Mouse (Mus musculus) T-cell, adult 2 months (primary cell): ENCODE results near the gene Evx2.

Experiments
- DNase-seq: peaks from one replicate; pipeline ENCODE4 v3.0.0; 2022; ENCODE audit warnings: low spot score

Evx2 gene

DNA sequence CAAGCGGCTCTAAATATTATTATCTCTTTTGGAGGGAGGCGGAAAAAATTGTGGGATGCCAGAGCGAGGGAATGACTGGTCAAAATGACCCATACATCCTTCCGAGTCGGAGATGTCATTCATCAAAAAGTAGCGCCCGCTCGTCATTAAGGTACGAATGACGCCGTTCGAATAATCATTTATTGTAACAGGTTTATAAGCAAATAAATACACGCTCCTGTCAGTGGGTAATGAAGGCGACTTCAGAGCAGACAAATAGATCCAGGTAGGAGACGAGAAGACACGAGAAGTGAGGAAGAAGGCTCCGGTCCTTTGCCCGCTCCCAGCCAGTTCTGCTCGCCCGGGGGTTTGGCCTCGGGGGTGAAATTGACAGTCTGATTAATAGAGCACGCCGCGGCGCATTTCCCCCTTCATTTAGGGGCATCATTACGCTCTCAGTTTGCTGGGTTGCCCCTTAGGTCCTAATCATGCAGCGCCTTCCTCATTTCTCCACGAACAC lies at the start of gene Evx2:
Gene Evx2, minus strand, starts transcription at position 51 of the 499 bp plus-strand sequence.
- no peak for DNase-seq

DNA sequence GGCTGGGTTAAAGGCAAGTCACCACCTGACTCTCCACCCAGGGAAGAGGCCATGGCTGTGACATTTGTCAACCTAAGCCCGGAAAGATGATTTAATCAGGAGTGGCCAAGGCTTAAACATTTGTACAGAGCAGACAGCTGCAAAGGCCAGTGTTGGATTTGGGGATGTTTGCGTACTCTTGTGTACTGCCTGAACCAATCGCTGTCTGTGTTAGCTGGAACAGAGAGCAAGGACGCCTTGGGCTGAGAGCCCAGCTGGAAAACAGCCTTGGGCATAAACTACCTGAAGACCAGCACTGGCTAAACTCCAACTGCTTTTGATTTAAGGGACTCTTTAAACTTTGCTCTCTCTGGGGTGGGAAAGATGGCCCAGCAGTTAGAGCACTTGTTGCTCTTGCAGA lies 49.3 kb upstream of the Evx2 start:
- DNase-seq: no peak

DNA sequence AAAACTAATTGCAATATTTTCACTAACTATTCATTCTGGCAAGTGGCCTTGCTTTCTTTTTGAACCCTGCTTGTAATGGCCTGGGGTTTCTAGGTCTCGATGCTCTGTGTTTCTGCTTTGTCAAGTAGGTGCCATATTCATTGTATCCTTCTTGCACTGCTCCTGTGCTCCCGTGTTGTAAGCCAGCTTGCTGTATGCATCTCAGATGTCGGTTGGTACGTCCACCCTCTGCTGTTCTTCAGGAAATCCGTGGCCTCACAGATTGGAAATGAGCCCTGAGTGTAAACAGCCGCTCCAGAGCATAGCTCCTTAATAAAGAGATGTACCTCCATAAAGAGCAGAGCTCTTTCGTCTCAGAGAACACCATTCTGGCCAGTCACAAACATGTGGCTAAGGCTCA lies 48.2 kb upstream of the Evx2 start:
- DNase-seq: no peak

DNA sequence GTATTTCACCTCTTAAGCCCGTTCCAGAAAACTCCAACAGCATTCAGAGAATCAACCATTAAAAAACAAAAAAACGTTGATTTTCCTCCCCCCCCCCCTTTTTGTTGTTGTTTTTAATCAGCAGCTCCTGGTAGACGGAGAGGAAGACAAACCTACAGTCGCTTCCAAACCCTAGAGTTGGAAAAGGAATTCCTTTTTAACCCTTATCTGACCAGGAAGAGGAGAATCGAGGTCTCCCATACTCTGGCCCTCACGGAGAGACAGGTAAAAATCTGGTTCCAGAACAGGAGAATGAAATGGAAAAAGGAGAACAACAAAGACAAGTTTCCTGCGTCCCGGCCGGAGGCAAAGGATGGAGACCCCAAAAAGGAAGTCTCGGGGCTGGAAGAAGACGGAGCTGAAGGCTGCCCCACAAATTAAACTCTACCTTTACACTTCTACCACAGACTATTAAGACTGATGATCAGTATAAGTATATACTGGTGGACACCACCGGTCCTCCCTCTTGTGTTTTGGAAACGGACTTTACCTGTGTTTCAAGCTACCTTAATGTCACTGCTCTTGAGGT lies 47.1 kb upstream of the Evx2 start:
- no peak for DNase-seq

DNA sequence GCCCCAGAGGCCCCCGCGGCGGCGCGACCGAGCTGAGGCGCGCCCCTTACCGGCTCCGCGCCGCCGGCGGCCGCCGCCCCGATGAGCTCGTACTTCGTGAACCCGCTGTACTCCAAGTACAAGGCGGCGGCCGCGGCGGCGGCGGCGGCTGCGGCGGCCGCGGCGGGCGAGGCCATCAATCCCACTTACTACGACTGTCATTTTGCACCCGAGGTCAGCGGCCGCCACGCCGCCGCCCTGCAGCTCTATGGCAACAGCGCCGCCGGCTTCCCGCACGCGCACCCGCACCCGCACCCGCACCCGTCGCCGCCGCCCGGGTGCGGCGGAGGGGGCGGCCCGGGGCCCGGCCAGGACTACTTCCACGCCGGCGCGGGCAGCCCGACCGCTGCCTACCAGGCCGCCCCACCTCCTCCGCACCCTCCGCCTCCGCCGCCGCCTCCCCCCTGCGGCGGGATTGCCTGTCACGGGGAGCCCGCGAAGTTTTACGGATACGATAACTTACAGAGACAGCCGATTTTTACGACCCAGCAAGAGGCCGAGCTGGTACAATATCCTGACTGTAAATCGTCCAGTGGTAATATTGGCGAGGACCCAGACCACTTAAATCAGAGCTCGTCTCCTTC lies 46.2 kb upstream of the Evx2 start:
- peak; percentile 25 for DNase-seq

DNA sequence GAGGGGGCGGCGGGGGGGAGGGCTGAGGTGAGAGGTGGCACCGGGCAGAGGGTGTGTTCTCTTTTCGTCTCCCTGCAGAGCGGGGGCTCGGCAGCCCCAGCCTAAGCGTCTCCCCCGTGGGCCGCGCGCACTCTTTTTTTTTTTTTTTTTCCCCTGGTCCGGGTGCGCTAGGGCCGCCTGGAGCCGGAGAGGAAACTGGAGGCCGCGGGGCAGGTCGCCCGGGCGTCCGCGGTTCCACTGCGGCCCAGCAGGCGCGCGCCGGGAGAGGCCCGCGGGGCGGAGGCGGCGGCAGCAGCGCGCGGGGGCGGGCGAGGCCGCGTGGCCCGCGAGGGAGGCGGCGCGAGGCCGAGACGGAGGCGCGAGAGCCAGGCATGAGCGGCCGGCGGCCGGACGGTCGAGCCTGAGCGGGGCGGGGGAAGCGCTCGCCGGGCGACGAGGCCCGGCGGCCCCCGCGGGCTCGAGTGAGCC lies 45.7 kb upstream of the Evx2 start:
- no peak for DNase-seq

DNA sequence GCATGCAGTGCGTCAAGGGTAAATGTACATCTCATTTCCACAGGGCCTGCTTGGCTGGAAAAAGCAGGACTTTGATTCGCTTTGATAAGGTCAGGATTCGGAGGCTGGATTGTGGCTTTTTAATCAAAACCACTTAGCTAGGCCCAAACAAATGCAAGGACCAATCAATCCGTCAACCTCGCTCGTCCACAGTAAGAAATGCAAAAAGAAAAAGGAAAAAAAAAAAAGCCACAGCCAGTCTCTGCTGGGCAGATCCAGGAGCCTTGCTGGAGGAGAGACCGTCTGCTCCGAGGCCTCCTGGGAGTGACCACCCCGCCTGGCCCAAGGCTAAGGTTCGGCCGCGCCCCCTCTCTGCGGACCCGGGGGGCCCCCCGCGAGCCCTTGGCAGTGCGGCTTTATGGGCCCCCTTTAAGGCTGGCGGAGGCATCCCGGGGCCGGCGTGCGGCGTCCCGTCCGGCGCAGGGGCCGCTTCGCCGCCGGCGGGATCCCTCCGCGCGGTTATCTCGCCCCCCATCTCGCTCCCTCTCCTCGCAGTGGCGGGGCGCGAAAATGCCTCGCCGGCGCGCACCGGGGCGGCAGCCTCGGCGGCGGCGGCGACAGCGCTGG lies 45.1 kb upstream of the Evx2 start, which contains the start of gene Hoxd8:
Gene Hoxd8, plus strand, starts transcription at position 223 of the 606 bp plus-strand sequence.
- DNase-seq: no peak

DNA sequence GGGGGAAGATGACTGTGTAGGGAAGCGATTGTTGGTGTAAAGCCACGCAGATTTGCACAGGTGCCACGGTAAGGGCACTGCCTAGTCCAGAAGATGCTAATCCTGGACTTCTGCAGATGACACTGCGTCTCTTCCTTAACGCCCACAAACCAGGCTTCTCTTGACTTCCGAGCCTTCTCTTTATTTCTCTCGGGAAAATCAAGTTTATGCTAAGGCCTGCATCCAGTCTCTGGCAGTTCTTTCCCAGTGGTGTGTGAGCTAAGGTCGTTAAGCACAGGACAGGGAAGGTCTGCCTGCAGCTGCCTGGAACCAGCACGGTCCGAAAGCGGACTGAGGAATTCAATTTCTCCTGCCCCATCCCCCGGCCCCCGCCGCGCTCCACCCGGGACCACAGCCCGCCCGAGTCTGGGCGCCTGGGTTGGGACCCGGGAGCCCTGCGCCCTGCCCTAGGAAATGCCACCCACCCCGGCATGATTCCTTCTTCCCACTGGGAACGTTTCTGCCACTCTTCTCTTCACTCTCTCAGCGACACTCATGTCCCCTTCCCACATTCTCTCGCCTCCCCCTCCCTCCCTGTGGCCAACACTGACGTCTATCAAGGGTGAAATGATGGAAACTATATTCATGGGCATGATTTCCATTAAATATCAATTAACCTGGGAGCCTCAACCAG lies 44.5 kb upstream of the Evx2 start:
- DNase-seq: no peak

DNA sequence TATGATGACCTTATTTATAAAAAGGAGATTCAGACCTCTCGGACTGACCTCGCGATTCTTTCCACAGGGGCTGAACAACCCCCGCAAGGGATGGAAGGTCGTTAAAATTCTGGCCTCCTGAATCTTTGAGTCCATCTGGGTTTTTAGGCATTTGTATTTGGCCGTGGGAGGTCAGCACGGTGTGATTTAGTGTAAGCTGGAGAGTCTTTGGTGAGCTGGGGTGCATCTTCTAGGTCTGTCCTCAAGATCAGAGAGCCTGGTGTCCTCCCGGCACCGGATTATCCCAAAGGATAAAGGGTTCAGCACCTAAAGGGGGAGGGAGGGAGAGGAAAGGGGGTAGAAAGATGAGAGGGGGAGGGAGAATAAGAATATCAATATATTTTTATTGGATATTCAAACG lies 44.0 kb upstream of the Evx2 start:
- DNase-seq: no peak

DNA sequence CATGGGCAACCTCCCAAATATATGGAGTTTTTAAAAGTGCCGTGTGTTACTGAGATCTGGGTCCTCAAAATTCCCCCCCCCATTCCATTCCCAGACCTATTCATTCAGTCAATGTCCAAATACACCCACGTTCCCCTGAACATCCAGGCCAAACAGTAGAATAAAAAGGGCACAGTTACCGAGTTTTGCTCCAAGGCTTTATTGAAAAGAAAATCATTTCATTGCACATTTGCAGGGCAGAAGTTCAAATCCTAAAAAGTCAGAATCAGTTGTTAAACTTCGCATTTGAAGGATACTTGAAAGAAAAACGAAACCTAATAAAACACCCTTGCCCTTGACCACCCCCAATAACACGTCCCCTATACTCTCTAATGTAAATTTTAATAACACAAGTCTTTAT lies 43.5 kb upstream of the Evx2 start:
- DNase-seq: no peak

DNA sequence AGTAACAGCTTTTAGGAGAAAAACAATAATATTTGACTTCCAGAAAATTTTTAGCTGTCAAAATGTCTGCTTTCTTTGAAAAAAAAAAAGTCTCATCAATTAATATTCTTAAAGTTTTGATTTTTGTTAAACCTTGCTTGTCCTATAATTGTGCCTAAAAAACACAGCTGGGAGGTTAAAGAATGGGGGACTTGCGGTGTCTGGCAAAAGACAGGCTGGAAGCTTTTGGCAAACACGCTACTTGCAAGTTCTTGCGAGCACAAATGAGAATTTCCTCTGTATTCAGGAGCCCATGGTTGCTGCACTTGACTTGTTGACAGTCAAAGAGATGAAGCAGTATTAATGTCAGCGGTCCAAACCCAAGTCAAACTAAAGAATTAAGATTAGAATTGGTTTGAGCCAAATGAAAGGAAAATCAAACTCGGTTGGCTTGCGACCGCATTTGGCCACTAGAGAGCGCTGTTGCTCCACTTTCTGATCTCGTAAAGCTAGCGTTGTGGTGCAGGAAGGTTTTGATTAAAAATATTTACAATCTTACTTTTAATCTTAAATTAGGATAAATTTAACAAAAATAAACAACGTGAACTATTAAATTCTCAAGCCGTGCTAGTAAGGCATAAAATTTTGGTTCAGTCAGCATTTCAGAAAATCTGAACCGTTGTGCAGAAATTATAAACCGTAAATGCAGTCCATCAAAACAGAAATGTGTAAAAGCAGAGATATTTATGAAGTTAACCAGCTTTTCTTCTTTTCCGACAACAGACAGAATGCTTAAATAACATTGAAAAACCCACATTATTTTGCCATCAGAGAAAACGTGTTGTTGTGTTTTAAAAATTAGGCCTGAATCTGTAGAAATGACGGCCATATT lies 42.8 kb upstream of the Evx2 start:
- DNase-seq: peak; percentile 57

DNA sequence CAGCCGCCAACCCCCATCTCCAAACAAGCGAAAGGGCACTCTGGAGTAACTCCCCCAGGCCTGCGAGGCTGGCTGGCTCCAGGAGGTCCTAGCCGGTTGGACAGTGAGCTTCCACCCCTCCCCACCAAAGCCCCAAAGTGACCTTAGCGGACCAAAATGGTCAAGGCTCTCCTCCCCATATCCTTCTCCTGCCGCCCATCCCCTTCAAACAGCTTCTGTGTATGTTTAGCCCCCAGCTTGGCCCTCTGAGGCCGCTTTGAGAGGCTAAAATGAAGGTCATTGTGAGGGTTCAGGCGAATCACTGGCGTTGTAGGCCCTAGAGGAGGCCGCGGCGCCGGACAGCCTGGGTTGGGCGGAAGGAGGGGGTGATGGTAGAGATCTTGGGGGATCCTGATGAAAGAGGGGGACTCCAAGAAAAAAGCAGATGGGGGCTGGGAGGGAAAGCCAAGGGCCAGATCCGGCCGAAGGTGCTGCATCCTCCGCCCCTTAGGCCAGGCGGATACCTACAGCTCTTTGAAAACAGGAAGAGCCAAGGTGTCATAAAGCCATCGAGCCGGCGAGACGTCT lies 41.3 kb upstream of the Evx2 start:
- no peak for DNase-seq

DNA sequence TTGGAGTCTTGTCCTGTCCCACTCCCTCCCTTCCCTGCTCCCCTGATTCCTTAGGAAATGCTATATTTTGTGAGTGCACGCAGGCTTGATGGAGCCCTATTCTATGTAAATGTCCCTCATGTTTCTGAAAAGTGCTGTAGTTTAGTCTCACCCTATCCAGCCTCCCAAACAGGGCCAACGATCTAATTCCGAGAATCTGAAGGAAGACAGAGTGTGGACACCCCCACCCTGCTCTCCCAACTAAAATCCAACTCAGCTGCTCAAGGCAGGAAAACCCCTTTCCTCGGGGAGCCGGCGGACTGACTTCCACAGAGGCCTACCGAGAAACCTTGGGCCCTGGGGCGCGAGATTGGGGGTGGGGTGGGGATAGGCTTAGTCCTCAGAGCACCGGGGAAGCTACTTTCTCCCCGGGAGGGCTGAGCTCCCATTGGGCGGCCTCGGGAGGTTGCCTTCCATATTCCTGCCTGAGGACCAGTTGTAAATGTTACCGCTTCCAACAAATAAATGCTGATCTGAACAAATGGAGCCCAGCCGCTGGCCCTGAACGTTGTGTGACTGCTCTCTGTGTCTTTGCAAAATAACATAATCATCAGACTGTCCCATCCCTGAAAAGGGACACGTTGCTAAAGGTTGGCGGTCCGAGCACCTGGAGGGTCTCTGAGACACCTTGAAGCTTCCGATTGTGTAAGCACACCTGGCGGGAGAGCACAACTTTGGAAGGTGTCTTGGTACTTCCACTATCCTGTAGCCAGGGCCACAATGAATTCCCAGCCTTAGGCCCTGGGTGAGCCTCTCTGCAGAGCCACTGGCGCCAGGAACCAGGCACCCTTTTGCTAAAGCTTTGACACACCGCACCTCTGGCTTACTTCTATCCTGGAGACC lies 40.5 kb upstream of the Evx2 start:
- no peak for DNase-seq

DNA sequence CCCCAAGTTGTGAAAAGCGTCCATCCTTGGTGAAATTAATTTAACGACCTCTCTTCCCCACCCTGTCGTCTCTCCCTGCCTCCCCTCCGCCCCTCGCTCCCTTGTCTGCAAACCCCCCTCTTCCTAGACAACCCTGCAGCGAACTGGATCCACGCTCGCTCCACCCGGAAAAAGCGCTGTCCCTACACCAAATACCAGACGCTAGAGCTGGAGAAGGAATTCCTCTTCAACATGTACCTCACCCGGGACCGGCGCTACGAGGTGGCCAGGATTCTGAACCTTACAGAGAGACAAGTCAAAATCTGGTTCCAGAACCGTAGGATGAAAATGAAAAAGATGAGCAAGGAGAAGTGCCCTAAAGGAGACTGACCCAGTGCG lies 39.7 kb upstream of the Evx2 start:
- DNase-seq: no peak

DNA sequence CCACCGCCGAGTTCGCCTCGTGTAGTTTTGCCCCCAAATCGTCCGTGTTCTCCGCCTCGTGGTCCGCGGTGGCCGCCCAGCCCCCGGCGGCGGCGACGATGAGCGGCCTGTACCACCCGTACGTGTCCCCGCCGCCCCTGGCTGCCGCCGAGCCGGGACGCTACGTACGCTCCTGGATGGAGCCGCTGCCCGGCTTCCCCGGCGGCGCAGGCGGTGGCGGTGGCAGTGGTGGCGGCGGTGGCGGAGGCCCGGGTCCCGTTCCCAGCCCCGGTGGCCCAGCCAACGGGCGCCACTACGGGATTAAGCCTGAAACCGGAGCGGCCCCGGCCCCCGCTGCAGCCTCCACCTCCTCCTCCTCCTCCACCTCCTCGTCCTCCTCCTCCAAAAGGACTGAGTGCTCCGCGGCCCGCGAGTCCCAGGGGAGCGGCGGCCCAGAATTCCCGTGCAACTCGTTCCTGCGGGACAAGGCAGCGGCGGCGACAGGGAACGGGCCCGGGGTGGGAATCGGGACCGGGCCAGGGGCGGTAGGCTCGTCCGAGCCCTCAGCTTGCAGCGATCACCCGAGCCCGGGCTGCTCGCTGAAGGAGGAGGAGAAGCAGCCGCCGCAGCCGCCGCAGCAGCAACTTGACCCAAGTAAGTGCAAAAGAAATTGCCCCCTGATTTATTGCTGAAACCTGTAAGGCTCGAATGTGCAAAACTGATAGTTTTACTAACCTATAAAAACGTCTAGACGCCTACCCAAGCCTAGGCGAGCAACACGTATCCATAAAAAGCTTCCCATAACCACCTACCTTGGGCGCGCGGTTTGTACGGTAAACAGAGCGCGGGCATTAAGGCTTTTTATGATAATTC lies 39.1 kb upstream of the Evx2 start:
- no peak for DNase-seq

DNA sequence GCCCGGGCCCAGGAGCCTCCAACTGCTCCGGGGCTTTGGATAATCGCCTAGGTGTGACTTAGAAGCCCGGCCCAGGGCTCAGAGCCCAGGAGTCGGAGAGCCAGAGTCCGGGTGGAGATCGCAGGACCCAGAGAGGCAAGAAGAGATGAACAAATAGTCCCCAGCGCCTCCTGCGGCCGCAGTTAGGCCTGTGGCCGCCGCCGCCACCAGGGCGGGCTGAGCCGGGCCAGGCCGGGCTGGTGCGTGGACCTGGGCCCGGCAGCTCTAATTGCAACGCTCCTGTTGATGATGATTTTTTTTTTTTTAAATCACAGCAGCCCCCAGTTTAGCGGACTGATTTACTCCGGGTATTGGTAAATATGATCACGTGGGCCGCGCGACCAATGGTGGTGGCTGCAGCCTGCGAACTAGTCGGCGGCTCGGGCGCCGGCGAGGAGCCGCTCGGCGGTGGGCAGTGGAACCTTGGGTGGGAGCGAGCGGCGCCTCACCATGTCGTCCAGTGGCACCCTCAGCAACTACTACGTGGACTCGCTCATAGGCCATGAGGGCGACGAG lies 38.3 kb upstream of the Evx2 start, which contains the start of gene Hoxd9:
Gene Hoxd9, plus strand, starts transcription at position 161 of the 555 bp plus-strand sequence.
- DNase-seq: no peak

DNA sequence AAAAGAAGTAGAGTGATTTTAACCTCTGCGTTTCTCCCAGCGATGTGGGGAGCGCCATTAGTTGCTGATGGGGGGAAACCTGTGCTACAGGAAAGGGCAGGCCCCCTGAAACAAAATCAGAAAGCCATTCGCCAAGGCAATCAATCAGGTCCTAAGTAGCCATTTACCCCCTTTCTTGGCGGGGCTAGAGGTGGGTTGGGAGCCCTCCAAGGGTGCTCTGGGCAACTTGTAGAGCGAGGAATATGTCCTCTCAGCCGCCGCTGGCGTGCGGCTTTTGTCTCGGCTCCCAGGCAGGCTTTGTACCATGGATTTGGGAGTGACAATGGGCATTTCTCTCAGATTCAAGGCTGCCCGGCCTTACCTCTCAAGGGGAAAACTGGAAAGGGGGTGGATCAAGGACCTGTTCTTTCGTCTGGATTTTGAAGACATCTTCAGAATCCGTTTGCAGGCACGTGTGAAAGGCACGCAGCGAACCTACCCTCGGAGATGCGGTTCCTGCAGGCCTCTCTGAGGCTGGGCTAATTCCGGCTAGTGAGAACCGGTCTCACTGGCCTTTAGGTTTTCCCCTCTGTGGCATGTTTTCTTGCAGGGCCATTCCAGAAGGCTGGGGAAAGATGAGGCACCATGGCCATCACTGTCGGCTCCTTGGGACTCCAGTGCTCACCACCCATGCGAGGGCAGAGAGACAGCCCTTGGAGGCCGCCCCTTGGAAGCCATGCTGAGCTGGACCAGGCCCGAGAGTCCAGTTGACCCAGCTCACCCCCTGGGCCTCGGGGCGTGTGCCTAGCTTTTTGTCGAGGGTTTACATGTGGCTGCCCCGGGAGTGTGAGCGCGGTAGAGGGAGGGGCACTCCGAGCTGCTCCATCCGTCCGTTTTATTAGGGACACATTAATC lies 37.3 kb upstream of the Evx2 start:
- no peak for DNase-seq

DNA sequence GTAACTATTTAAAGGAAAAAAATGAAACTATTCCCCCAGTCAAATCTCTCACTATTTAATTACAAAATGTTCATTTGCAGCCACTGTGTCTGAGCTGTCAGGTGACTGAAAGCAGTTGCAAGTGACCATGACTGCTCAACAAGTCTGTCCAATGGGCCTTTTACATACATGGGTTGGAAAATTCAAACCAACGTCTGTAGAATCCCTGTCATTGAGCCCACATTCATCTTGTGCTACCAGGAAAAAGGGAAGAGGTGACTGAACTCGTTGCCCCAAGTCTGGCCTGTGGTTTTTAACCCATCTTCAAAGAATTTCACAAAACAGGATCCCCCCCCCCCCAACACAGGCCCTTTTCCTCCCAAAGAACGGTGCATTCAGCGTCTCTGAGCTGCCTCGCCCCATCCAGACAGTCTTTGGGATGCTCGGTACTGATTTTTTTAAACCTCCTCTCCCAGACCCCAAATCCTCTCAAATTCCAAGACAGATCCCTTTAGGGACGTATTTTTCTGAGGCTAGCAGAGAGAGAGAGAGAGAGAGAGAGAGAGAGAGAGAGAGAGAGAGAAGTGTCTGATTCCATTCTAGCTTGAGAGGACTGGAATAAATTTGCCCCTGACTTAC lies 36.6 kb upstream of the Evx2 start:
- DNase-seq: no peak
